9 mouse cellular contexts compared by ENCODE assay signal in genomic region chr7:79594854-79595253, GRCm38 (mm10). TPM values are rescaled to one million over a fixed set of nuclear protein-coding genes. Genes with fewer than 3 reads are reported as not detected.
A peak's percentile ranks its signal among the peaks of the same experiment; 100 is the strongest.
DNase-seq lines count a peak whose midpoint lies in the region; TF ChIP-seq lines count a peak whose summit lies in the region.
"Had no signal": no experiment of that assay in that cellular context is flagged by ENCODE, and none has a peak within 500 bp of the region (broad histone marks: within the 10 kb centered on the region; RNA-seq: fewer than 3 reads in every experiment).

No protein-coding gene starts in this region.

- peak; percentile 80 for DNase-seq in CD4-positive, CD25-positive, alpha-beta regulatory T cell, adult 2 months (ENCODE audit: low read depth, low spot score)
- DNase-seq in adrenal gland, adult 18-20 months (ENCODE audit: low spot score in 2 of 2): peak; percentile 66 to 77
- peak; percentile 68 for DNase-seq in gastrocnemius, postnatal 10 days
- peak; percentile 59 for DNase-seq in kidney, adult 9 months
- DNase-seq in limb, embryonic 10.5 days (ENCODE audit: low spot score): peak; percentile 85
- DNase-seq in naive thymus-derived CD4-positive, alpha-beta T cell, adult 2 months (ENCODE audit: low read depth): peak; percentile 77
- DNase-seq in telencephalon, adult 2 months (ENCODE audit: low read depth, low spot score): peak; percentile 58

- no peaks in the 10 kb centered on the region for H3K9me3 ChIP-seq in limb, embryonic 10.5 days (replicated peaks)

- 14% methylated on average over 7 of the region's 7 CpGs for WGBS in limb, embryonic 10.5 days

- TF ChIP-seq POLR2A in cortical plate, adult 2 months (IDR thresholded peaks at IDR 0.05; ENCODE audit: extremely low read depth, insufficient read depth, low read length): no peak

- H3K4me3 ChIP-seq in cortical plate, adult 2 months (ENCODE audit: insufficient read depth, low read length): no peak overlapping the region
- H3K4me3 ChIP-seq in limb, embryonic 10.5 days: no peak overlapping the region

- no peaks in the 10 kb centered on the region for H3K36me3 ChIP-seq in limb, embryonic 10.5 days

- TF ChIP-seq CTCF in cortical plate, adult 2 months (IDR thresholded peaks at IDR 0.05; ENCODE audit: extremely low read depth, insufficient read depth, low read length): peak; percentile 99

- H3K4me1 ChIP-seq in cortical plate, adult 2 months (ENCODE audit: control insufficient read depth, insufficient read depth, low read length): peaks cover 2% of the 10 kb centered on the region; the same call in 1 of the 2 replicates
- peaks cover 20% of the 10 kb centered on the region for H3K4me1 ChIP-seq in limb, embryonic 10.5 days

- H3K27me3 ChIP-seq in limb, embryonic 10.5 days (ENCODE audit: low read depth, poor library complexity, severe bottlenecking): peaks cover 98% of the 10 kb centered on the region

- no peak overlapping the region for H3K27ac ChIP-seq in cortical plate, adult 2 months (ENCODE audit: insufficient read depth, low read length)
- H3K27ac ChIP-seq in limb, embryonic 10.5 days: no peak overlapping the region

RNA-seq across cellular contexts. Expression of gene Rhcg, which starts 22.6 kb away (rescaled TPM):
- 10 to 100 TPM; 13.8 to 22.0 TPM for total RNA-seq in adrenal gland, adult 18-20 months (2021)
- polyA plus RNA-seq in cortical plate, adult 2 months (2012; rRNA removed): 0.38 and 0.59 TPM in 2 replicates
- total RNA-seq in gastrocnemius, postnatal 10 days (2021): not detected
- not detected in 2 replicates for polyA plus RNA-seq in limb, embryonic 10.5 days (2016; fragmentation: Nextera tagmentation; extraction: Ambion mirVana)
- total RNA-seq: gastrocnemius, postnatal 4 days had no signal

Comparison
In these comparisons a context has a peak if more than half of its experiments do, and no peak if none do; other contexts are left out.
1. RNA of gene Rhcg, which starts 22.6 kb away (total RNA-seq): 13.8 to 22.0 TPM in adrenal gland, adult 18-20 months; not detected in gastrocnemius, postnatal 10 days; every median in the first group is over 10 times any median in the second.
2. Peak in every context shown above with its lines, with median percentiles within 50 percentile points of each other: DNase-seq.